Mouse (Mus musculus): ENCODE measurements around the gene Aipl1.

- TF ChIP-seq CTCF (IDR thresholded peaks at IDR 0.05; ENCODE audit: low read depth), result no peak
- TF ChIP-seq EP300 (IDR thresholded peaks at IDR 0.05; ENCODE audit: low read depth), result no peak
These were observed 41.3 kb downstream of the Aipl1 start for GRCm38 (mm10) chr11:71995968-71996511.

Data from liver, postnatal 0 days (tissue).